Mouse (Mus musculus) right cerebral cortex, postnatal 4 days (tissue): ENCODE results near the gene Bcorl1.
A peak's percentile ranks its signal among the peaks of the same experiment; 100 is the strongest.

Experiments
- DNase-seq: peaks from one replicate; pipeline ENCODE4 v3.0.0-alpha.2; 2022

The Bcorl1 gene

GRCm38 (mm10) chrX:48449646-48450045 lies 108.5 kb downstream of the Bcorl1 start:
- DNase-seq: no peak

- no peak for DNase-seq
Observed at GRCm38 (mm10) chrX:48452231-48452890, 111.2 kb downstream of the Bcorl1 start.

DNA sequence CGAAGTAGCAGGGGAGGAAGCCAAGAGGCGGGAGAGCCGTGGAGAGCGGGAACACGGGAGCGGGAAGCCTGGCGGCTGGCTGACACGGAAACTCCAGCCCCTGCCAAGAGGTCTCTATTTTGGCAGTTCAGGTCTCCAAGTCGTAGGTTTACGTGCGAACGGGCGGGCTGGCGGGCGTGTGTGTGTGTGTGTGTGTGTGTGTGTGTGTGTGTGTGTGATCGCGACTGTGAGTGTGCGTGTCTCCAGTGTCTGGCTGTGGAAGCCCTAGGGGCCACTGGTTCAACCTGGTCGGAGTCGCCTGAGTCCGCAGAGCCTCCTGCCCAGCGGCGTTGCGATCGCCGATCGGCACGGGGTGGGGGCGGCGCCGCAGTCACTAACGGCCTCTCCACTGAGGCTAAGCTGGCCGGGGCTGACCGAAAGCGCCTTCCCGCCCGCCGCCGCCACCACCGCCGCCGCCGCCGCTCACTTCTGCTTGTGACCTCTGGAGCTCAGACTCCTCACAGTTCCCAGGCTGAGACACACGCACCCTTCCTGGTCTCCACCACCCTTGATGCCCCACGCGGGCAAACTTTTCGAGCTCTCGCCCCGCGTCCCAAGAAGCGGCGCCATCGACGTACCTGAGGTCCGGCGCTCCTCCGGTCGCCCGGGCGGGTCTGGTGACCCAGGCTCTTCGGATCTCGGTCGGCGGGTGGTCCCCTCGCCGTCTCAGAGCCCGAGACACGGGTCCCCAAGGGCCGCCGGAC lies 111.9 kb downstream of the Bcorl1 start:
- DNase-seq: no peak

DNA sequence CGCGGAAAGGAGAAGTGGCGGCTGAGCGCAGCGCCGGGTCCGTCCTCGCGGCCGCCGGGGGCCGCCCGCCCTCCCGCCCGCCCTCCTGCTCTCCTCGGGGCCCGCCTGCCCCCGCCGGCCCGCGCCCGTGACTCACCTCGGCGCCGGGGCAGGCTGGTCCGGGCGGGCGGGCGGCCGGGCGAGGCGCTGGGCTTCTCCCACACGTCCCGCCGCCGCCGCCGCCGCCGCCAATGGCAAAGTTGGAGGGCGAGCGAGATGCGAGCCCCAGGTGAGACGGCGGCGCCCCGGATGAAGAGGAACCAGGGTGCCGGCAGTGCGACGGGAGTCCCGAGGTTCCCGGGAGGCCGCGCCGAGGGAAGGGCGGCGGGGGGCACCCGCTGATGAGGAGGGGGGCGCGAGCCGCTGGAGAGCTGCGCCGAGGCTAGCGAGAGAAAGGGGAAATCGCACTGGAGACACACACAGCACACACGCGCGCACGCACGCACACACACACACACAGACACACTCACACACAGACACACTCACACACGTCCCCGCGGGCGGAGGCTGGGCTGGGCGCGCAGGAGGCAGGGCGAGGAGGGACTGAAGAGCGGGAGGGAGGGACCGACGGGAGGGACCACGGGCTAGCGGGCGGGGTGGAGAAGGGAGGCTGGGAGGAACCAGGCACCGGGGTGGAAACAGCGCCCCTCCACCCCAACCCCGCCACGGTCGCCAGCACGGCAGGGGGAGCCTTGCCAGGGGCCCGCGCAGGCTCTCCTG lies 112.8 kb downstream of the Bcorl1 start:
- peak; percentile 16 for DNase-seq

- DNase-seq: no peak
Observed at GRCm38 (mm10) chrX:48454495-48454878, 113.3 kb downstream of the Bcorl1 start.

DNA sequence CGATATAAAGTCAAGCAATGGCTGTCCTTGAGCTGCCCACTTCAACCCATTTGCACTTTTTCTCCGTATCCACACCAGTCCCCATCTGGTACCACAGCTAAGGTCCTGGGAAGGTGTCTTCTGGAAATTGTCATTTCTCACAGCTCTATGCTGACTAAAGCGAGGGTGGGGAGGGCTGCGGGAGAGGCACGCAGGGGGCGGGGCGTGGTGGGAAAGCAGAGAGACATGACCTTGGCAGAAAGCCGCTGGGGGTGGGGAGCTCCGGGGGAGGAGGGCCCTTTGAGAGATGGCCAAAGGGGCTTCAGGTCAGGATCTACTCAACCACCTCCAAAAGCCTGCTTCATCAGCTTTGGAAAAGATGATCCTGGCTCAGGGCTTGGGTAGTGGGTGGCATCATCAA lies 113.9 kb downstream of the Bcorl1 start:
- no peak for DNase-seq

DNA sequence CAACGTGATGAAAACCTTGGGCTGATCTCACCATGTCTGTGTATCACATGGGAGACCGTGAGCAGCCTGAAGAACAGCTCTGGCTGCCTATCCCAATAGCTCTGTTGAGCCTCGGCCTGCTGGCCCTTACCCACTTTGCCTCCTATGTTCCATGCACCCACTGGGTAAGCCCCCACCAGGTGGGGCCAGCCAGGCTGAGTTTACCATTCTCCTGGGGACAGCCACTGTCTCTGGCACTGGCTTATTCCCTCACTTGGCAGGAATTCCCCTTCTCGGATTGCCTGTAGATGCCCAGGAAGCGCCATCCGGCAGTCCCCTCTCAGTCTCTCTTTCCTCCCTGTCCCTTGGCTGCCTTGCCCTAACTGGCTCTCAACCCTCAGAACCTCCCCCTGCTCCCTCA lies 115.8 kb downstream of the Bcorl1 start:
- DNase-seq: no peak
